Mouse (Mus musculus) A20 (cell line): Measurements from ENCODE around the gene Gm45808.
"Not testable (repeated sequence)": the region's sequence is repeated elsewhere in the genome, so short reads cannot be mapped to it uniquely, and the experiment has no call there.

Experiments used
- DNase-seq: peaks from one replicate; pipeline ENCODE4 v3.0.0-alpha.2; 2011; ENCODE audit warnings: low read depth, low spot score

Gene Gm45808

DNA sequence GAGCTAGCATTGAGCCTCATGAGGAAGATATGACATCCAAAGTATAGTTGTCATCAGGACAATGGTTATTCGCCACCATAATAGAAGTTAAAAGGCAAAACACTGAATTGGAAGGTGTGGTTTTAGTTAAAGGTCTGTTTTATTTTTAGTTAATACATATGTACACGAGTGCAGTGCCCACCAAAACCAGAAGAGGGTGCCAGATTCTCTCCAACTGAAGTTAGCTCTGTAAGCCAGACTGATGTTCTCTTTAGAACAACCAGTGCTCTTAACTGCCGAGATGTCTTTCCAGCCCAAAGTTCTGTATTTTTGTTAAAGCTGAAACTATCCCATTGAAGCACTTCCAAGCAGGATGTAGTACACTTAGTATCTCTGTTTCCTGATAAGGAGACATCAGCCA, 15.7 kb downstream of the Gm45808 start:
- DNase-seq = peak; percentile 78

DNA sequence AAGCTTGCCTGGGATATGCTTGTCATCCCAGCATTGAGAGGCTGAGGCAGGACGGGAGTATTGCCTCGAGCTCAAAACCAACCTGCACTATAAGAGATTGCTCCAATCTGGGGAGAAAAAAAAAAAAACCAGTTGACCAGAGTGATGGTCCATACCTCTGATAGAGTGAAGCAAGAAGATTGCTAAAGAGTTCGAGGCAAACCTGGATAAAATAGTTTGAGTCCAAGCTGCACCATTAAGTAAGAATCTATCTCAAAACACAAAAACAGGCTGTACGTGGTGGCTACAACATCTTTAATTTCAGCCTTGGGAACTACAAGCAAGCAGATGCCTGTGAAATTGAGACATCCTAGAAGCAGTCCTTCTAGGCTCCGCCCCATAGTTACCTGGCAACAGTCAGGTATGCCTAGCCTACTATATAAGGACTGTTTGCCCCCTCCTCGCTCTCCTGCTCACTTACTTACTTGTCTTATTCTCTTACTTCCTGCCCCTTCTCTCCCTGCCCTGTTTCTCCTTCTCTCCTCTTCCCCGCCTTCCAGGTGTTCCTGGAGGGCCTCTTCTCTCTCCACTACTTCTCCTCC, 19.4 kb downstream of the Gm45808 start:
- no peak for DNase-seq

DNA sequence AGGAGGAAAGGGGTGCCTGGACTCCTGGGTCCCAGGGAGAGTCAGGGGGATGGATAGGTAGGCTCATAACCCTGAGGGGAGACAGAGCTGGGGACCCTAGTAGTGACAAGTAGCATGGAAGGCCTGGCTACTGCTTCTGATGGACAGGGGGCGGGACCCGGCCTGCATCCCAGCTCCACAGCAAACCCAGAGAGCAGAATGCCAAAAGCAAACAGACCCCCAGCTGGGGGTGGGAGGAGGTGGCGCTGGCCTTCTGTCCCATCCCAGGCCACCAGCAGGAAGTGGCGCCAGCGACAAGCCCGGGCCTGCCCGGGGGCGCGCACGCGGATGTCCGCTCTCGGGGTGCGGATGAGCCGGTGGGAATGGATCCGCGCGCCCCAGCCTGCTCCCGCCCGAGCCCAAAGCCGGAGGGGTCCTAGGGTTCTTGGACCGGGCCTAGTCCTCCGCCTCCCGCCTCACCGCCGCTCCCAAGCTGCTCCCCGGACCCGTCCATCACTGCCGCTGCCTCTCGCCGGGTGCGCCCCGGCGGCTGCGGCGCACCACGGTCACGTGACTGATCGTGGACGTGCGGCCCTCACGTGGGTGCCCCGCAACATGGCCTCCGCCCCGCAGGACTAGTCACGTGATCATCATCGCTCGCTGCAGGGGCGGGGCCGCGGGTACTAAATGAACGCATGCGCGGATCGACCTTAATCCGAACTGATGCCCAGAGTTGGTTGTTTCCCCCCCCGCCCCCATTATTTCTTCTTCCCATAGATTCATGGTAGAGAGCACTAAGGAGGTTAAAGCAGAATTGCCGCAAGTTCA, 20.1 kb downstream of the Gm45808 start, which contains the start of gene Bax:
Gene Bax (minus strand): TSS at position 616 of the 807 bp plus-strand sequence.
- peak; percentile 96 for DNase-seq

DNA sequence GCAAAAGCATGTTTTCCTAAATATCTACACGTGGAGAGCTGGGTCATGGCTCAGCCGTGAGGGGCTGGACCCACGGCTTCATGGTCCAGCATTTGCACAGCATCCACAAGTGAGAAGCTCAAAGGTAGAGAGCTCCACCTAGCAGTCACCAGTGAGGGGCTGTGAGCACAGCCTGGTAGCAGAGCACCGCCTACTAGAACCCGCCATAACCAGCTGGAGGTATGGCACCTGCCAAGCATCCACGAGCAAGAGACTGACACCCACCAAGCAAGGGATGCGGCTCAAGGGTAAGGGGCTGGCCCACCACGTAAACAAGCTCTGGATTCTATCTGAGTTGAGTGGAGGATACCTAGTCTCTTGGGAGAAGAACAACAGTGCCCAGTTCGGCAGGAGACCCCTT, 21.1 kb downstream of the Gm45808 start:
- peak; percentile 77 for DNase-seq

DNA sequence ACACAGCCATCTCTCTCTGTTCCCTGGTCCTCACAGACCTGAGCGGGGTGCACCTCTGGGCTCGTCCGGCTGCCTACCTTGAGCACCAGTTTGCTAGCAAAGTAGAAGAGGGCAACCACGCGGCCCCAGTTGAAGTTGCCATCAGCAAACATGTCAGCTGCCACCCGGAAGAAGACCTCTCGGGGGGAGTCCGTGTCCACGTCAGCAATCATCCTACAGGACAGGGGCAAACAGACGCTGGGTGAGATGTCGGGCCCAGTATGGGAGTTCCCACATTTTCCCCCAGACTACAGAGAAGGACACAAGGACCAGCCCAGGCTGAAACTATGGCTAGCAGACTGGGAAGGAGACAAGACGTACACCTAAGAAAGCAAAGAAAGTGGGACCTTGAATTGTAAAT, 21.5 kb downstream of the Gm45808 start:
- no peak for DNase-seq

DNA sequence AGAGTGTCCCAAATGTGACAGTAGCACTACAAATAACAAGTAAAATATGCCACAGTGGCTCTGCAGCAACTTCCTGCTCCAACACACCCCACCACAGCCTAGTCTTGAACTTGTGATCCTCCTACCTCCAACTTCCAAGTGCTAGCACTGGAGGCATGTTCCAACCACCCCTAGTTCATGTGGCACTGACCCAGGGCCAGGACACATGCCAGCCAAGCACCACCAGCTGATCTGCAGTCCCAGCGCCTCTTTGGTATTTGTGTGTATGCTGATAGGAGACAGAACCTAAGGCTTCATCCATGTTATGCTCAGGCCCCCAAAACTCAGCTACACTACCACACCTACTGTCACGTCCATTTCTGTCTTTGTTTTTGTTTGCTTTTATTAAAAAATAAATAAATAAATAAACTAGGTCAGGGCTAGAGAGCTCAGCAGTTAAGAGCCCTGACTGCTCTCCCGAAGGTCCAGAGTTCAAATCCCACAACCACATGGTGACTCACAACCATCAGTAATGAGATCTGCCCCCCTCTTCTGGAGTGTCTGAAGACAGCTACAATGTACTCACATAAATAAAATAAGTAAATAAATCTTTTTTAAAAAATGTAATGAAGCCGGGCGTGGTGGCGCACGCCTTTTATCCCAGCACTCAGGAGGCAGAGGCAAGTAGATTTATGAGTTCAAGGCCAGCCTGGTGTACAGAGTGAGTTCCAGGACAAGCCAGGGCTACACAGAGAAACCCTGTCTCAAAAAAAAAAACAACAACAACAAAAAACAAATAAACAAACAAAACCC, 22.4 kb downstream of the Gm45808 start:
- DNase-seq = no peak

DNA sequence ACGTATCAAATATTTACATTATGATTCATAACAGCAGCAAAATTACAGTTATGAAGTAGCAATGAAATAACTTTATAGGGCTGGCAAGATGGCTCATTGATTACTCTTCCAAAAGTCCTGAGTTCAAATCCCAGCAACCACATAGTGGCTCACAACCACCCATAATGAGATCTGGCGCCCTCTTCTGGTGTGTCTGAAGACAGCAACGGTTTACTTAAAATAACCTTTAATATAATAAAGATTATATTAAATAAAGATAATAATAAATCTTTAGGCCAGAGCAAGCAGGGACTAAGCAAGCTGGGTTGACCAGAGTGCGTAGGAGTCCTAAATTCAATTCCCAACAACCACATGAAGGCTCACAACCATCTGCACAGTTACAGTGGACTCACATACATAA, 23.7 kb downstream of the Gm45808 start:
- DNase-seq = not testable (repeated sequence)

DNA sequence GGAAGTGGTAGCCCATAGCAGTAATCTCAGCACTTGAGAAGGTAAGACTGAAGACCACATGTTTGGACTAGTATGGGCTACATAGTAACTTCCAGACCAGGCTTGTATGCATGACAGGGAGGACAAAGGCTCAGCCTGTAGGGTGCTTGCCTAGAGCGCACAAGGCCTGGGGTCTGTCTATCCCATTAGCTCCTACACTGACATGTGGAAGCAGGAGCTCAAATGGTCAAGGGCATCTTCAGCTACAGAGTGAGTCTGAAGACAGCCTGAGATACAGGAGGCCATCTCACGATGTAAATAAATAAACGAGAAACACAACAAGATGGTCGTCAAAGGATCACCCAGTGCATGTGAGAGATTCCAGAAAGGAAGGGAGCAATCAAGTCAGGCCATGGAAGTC, 24.3 kb downstream of the Gm45808 start:
- peak; percentile 28 for DNase-seq

DNA sequence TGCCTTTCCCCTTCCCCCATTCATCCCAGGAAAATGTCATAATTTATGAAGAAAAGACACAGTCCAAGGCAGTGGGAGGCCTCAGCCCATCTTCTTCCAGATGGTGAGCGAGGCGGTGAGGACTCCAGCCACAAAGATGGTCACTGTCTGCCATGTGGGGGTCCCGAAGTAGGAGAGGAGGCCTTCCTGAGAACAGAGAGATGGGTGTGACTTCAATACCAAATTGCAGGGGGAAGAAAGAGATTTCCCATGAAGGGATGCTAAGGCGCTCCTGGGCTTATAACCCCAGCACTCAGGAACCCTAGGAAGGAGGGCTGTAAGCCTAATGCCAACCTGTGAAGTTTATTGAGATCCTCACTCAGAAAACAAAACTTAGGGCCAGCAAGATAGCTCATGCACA, 24.8 kb downstream of the Gm45808 start:
- no peak for DNase-seq

DNA sequence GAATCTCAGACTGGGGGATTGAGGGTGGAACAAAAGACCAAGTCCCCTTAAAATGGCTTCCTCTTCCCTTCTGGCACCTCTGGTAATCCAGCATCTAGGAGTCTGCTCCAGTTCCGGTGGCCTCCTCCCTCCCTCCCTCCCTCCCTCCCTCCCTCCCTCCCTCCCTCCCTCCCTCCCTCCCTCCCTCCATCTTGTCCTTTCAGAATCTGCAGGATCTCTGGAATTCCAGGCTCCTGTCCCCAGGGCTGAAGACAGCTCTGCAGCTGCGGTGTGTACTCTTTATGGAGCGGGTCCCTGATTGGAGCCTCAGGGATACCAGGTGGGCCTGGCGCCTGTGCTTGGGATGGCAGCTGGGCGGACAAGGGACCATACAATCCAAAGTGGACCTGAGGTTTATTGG, 25.3 kb downstream of the Gm45808 start:
- no peak for DNase-seq

DNA sequence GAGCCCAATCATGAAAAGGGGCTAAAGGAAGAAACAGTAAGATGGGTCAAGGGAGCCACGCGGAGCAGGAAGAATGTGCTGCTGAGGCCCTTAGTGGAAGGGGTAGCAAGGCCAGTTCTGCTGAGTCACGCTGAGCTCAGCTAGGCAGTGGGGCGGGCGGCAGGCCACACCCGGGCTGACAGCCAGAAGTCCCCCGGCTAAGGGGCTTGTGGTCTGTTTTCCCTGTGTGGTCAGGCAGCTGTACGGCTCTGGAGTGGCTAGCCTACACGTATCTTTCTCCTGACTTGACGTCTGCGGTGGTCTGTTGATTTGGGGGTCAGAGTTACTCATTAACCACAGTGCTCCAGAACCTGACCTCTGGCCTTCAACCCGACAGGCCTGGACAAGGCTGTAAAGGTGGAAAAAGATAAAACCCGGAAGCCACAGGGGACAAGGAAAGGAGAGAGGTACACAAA, 25.7 kb downstream of the Gm45808 start:
- peak; percentile 87 for DNase-seq

DNA sequence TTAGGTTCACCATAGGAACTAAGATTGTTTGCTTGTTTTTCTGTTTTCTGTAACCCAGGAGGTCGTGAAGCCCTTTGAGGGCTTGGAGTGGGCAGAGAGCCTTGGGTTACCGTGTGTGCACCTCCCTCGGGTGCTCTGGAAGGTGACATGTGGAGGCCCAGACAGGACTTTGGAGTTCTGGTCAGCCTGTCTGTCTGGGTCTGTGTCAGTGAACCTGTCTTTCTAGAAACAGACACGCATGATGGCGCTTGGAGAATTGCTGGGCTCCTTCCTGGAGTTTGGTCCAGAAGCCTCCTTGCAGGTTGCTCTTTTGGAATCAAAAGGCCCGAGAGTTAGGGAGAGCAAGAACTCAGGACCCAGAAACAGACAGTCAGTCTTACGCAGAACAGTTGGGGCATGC, 26.2 kb downstream of the Gm45808 start:
- DNase-seq = no peak

DNA sequence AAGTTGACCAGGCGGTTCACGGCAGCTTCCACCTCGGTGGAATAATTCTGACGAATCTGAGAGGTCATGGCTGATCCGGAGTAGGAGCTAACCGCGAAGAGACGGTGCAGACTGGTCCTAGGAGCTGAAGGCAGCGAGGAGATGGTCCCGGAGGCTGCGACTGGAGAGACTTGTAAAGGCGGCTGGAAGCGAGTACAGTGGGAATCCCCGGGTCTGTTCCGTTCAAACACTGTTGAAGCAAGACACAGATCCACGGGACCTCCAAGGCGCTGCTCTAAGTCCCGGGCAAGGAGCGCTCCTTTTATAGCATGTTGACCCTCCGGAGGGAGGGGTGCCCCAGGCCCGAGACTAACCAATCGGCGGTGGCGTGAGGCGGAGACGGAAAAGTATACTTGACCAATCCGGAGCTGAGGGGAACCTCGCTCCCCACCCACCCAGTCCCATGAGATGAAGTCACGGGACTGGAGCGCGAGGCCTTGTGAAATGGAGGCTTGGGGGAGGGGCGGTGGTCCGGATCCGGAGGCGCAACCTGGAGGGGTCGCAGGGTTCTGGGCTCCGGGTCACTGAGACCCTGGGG, 27.0 kb downstream of the Gm45808 start, which contains the start of gene Ftl1:
Gene Ftl1 (minus strand): TSS at position 321 of the 577 bp plus-strand sequence.
- DNase-seq = peak; percentile 99

DNA sequence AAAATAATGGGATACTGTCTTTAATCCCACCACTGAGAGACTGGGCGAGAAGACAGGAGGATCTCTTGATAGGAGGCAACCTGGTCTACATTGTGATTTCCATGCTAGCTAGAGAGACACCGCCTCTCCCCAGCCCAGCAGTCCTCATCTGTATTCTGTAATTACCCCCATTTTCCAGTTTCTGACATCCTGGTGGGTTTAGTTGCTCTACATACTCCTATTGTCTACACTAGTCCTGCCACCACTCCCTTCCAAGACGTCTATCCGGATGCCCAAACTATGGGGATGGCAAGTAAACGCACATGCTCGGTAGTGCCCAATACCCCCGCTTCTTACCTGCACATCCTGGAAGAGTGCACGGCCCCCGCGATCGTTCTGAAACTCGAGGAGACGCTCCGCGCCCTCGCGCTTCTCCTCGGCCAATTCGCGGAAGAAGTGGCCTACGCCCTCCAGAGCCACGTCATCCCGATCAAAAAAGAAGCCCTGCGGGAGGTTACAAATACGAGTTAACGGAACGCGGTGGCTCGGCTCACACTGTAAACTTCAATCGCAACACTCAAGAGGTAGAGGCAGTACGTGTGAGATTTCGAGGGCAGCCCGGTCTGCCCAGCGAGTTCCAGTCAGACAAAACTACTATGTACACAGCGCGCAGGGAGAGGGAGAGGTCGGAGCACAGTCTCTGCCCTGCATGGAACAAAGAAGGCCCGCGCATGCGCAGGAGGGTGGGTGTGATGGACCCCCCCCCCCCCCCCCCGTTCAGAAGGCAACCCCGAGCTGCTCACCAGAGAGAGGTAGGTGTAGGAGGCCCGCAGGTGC, 27.7 kb downstream of the Gm45808 start:
- DNase-seq = peak; percentile 74

DNA sequence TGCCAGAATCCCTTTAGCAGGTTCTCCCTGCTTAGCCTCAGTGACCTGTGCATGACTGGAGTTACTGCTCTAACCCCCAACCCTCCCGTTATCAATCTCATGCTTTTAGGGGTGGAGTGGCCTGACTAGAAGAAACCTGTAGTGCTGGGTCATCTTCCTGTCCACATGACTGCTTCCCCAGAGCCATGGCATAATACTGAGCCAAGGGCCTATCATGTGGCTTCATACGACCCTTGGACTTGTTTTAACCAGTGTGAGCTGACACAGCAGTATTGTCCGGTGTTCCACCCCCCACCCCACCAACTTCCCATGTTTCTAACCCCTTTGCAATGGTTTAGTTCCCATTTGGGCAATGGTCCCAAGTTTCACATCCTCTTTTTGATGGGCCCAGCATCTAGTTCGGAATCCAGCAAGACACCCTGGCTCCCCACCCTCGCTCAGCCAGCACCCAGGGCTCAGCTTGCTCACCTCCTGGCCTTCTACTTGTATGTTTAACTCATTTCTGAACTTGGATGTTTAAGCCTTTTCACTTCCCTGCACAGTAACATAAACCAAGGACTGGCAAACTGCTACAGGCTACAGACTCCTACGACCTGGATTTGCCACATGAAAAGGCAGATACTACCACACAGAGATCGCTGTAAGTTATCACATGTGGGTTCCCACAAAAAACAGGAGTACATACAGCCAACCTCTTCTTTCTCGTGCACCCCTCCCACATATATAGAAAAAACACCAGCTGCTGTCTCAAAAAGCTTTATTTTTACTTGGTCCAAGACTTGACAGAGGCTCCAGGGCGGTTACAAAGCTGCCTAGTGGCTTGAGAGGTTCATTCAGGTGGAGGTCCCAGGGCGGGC, 29.2 kb downstream of the Gm45808 start:
- peak; percentile 83 for DNase-seq

DNA sequence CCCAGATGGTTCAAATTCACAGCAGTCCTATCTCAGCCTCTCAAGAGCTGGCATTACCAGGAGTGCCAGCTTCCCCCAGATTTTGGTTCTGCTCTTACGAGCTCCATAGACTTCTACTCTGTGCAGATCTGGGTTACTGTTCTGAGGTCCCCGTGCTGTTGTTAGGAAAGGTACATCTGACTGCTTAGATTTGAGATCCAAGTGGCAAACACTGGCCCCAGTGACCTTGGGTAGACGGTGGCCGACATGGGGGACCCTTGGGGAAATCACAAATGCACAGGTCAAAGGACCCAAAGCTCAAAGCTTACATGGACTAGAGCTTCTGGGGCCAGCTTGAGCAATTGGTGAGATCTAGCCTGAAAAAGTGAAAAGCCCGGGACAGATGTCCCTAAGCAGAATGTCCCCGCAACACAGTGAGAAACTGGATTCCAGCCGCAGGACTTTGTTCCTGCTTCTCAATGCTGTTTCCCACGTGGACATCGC, 29.8 kb downstream of the Gm45808 start:
- DNase-seq = peak; percentile 57

DNA sequence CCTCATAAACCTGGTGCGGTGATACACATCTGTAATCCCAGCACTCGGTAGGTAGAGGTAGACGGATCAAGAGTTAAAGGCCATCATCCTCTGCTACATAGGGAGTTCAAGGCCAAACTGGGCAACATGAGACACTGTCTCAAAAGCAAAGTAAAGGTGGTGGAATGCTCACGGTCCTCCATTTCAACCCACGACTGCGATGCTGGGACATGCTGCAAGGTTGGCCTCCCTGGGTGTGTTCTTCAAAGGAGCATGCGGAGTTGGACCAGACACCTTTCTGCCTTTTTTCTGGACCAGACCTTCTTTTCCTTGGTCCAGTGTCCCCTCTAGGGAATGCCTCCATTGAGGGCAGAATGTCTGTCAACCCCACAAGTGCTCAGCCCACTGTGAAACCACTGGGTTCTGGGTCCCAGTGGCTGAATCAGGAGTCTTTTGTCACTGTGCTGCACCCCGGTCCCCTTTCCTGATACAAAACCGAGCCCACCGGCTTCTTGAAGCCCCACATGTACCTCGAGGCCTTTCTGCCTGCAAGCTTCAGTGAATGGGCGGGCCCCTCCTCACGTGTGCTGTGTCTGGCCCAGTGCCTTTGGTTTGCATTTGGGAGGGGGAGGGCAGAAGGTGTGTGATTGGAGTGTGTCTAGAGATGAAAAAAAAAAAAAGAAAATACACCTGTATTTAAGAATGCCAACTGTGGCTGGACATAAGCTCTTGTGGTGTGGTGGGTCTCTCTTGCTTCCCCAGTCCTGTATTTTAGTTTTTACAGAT, 30.5 kb downstream of the Gm45808 start:
- peak; percentile 52 for DNase-seq

DNA sequence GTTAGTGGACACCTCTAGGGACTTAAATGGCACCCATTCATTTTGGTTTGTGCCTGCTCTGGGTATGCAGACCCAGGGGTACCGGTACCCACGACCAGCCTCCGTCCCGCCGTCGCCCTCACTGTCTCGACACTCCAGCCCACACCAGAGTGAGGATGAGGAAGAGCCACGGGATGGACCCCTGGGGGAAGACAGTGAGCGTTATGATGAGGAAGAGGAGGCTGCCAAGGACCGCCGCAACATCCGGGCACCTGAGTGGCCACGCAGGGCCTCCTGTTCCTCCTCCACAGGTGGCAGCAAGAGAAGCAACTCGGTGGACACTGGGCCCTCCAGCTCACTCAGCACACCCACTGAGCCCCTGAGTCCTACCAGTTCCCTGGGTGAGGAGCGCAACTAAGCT, 31.6 kb downstream of the Gm45808 start:
- no peak for DNase-seq

DNA sequence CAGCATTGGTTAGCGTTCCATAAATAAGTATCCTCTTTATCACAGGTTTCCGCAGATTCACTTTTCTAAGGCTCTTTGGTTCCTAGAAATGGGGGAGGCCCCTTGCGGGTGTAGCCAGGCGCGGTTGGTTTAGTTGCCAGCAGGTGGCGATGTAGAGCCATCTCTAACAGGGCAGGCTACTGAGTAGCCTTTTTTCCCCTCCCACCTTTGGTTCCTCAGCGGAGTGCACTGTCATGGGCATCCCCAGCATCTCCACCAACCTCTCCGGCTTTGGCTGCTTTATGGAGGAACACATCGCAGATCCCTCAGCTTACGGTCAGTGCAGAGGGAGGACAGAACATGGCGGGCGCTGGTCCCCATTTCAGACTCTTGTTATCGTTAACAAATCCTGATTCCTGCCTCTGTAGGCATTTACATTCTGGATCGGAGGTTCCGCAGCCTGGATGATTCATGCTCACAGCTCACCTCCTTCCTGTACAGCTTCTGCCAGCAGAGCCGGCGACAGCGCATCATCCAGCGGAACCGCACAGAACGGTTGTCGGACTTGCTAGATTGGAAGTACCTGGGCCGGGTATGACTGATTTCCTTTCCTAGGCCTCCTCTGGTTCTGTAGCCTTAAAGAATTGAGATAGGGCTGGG, 35.1 kb downstream of the Gm45808 start:
- DNase-seq = peak; percentile 84
